Mouse (Mus musculus) Patski (cell line): Measurements from ENCODE around the gene Prss41. TPM values are rescaled to one million over a fixed set of nuclear protein-coding genes. Genes with fewer than 3 reads are reported as not detected.

ENCODE experiments used
- ATAC-seq: fragments of 100-300 bp; one replicate; pipeline ENCODE4 v1.8.0; 2021
- CTCF ChIA-PET: fragments of 350-600 bp; sonication (Branson Sonifier 250); formaldehyde crosslinking; loops from one replicate; lab custom pipeline; 2022; ENCODE audit warnings: inconsistent platforms; lab: Charles Lee
- POLR2A ChIA-PET: fragments of 350-600 bp; sonication (Branson Sonifier 250); formaldehyde crosslinking; loops from one replicate; lab custom pipeline; 2022; ENCODE audit warnings: antibody characterized with exemption, inconsistent platforms; lab: Charles Lee
- DNase-seq: peaks from one replicate; pipeline ENCODE4 v3.0.0-alpha.2; 2011; ENCODE audit warnings: low read depth, low spot score
- H3K27me3 ChIP-seq: fragments of 371-371 bp; one replicate; pipeline ENCODE4 v1.5.1; 2021
- CTCF ChIP-seq: fragments of 100-300 bp; IDR thresholded peaks from one replicate; pipeline ENCODE4 v1.5.1; 2021
- in situ Hi-C: fragments of 300-500 bp; cut with MboI; formaldehyde crosslinking; loops from 3 replicates; pipeline ENCODE4 v1.11.1; 2018; ENCODE audit warnings: low pct_unique_long_range_greater_than_20kb, mixed read lengths
- polyA plus RNA-seq: library from polyadenylated mRNA; unstranded; gene quantifications from one replicate; pipeline ENCODE4 v1.2.3, GENCODE M21; 2021

Prss41 gene
- polyA plus RNA-seq, 1 experiment from 2014 or later, result 0.35 TPM

DNA sequence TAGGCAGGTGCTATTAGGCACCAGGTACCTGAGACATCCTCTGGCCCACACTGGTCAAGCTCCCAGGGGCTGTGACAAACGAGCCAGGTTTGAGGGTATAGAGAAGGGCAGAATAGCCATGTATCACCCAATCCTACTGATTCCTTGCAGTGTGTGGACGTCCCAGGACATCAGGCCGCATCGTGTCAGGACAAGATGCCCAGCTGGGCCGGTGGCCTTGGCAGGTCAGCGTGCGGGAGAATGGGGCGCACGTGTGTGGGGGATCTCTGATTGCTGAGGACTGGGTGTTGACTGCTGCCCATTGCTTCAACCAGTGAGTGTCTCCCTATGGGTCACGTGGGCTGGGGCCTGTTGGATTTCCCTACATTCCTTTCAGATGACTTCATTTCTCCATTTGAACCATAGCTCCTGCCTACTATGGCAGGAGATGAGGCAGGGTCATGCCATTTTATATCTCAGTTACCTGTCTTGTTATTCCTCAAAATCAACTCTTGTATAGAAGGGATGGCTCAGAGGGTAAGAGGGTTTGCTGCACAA lies 10.3 kb upstream of the Prss41 start:
- no peaks in the 10 kb centered on the region for H3K27me3 ChIP-seq
- in situ Hi-C loops, result no loop called here
- ChIA-PET POLR2A (interaction anchor here (1.8 kb wide), 1 partner anchor 18 kb away, joined by 4 read pairs; the partner anchor contains the start of gene Prss33), CTCF (interaction anchor here (0.9 to 2.1 kb wide), 8 partner anchors 10 to 108 kb away, joined by 3 to 11 read pairs (median 5); partner anchors contain the start of genes Elob, Prss33 and Prss41)
- no peak for TF ChIP-seq CTCF
- no peak for DNase-seq
- ATAC-seq, result no peak

DNA sequence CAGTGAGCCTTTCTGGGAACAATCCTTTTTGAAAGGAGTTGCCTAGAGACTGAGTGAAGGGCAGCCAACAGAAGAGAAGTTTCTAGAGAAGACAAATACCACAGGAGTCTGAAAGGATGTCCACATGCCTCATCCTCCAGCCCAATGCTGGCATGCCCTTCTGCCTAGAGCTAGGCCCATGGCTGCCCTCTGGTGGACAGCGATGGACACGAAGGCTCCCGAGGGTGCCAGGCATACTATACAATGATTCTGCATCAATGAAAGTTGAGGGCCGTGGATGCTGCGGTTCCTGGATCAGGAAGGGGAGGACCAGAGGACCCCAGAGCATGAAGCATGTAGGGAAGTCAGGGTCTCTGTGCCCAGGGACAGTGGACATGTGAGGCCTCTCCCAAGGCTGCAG lies 9.3 kb upstream of the Prss41 start:
- in situ Hi-C loops, result no loop called here

DNA sequence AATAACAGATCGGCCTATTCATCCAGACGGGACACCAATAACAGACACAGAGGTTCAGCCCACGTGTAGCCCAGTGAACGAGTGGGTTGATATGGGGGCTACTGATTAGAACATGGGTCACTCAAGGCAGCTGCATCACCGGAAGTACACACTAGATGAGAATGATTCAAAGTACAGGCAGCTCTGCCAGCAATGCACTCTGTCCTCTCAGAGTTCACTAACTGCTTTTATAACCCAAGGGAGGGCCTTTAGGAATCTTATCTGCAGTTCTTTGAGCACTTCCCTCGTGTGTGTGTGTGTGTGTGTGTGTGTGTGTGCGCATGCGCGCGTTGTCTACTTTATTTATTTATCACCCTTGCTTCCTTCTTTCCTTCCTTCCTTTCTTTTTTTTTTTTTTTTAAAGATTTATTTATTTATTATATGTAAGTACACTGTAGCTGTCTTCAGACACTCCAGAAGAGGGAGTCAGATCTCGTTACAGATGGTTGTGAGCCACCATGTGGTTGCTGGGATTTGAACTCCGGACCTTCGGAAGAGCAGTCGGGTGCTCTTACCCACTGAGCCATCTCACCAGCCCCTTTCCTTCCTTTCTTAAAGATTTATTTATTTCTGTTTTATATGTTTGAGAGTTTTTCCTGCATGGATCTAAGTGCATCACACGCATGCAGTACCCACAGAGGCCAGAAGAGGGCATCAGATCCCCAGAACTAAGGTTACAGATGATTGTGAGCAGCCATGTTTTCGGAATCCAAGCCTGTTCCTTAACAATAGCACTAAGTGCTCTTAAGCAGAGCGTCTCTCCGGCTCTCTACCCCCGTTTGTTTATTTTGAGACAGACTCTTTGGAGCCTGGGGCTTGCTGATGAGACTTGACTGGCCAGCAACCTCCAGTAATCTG lies 7.1 kb upstream of the Prss41 start:
- ChIA-PET POLR2A (no interaction called here), CTCF (interaction anchor here (0.6 to 2.6 kb wide), 5 partner anchors 22 to 125 kb away, joined by 3 to 9 read pairs (median 3); partner anchors contain the start of gene Elob)
- H3K27me3 ChIP-seq, result no peaks in the 10 kb centered on the region
- TF ChIP-seq CTCF, result peak; percentile 93
- ATAC-seq (no peak), DNase-seq (no peak)
- in situ Hi-C loops, result no loop called here

More for the DNA sequence above, 9.3 kb upstream of the Prss41 start:
- DNase-seq (no peak), ATAC-seq (no peak)
- peak; percentile 64 for TF ChIP-seq CTCF
- POLR2A ChIA-PET, result interaction anchor here (1.4 to 1.8 kb wide), 2 partner anchors 17 to 23 kb away, joined by 3 to 4 read pairs; partner anchors contain the start of gene Prss33
- CTCF ChIA-PET, result interaction anchor here (0.8 to 2.1 kb wide), 10 partner anchors 12 to 107 kb away, joined by 3 to 11 read pairs (median 5); partner anchors contain the start of genes Elob and Prss33
- no peaks in the 10 kb centered on the region for H3K27me3 ChIP-seq

DNA sequence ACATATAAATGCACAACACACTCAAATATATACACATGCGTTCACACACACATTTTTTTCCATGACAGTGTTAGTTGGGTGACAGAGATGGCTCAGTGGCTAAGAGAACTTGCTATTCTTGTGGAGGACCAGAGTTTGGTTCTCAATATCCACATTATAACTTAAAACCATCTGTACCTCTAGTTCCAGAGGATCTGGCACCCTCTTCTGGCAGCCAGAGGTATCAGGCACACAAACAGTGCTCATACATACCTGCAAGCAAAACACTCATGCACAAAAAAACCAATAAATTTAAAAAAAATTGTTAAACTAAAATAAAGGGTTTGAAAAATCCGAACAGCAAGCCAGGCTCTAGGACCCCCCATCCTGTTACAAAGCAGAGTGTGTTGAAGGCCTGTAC lies 6.1 kb upstream of the Prss41 start:
- in situ Hi-C loops, result no loop called here

DNA sequence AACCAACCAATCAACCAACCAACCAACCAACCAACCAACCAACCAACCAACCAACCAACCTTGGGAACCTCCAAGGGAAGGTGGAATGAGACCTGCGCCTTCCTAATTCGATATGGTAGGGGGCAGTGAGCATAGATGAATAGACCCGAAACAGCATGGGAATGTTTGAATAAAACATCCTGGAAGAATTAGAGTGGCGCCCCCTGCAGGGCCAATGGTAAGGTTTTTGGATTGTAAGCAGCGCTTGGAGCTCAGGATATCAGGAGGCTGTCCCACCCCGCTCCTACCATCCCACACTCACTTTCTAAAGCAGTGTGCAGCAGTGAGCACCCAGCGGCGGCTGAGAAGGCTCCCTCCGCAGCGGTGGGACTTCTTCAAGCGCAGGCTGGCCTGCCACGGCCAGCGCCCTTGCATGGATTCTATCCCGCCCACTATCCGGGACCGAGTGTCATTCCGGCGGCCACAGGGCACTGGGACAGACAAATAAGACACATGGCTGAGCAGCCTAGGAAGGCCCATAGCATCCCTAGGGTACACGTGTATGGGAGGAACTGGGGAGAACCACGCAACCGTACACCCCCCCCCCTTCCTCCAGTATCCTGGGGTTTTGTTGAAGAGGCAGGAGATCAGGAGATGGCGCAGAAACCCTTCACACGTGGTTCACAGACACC lies 696 bp downstream of the Prss41 start:
- no peaks in the 10 kb centered on the region for H3K27me3 ChIP-seq
- in situ Hi-C loops, result no loop called here
- CTCF ChIA-PET, result interaction anchor here (0.9 to 2.9 kb wide), 12 partner anchors 11 to 139 kb away, joined by 3 to 23 read pairs (median 5); partner anchors contain the start of gene Elob
- DNase-seq (no peak), ATAC-seq (no peak)
- POLR2A ChIA-PET, result no interaction called here
- peak; percentile 53 for TF ChIP-seq CTCF

More for the DNA sequence above, 6.1 kb upstream of the Prss41 start:
- ChIA-PET POLR2A (no interaction called here), CTCF (interaction anchor here (1.4 to 2.6 kb wide), 2 partner anchors 20 to 25 kb away, joined by 4 to 9 read pairs; partner anchors contain the start of gene Elob)
- TF ChIP-seq CTCF, result peak; percentile 31
- no peaks in the 10 kb centered on the region for H3K27me3 ChIP-seq
- ATAC-seq (no peak), DNase-seq (no peak)

DNA sequence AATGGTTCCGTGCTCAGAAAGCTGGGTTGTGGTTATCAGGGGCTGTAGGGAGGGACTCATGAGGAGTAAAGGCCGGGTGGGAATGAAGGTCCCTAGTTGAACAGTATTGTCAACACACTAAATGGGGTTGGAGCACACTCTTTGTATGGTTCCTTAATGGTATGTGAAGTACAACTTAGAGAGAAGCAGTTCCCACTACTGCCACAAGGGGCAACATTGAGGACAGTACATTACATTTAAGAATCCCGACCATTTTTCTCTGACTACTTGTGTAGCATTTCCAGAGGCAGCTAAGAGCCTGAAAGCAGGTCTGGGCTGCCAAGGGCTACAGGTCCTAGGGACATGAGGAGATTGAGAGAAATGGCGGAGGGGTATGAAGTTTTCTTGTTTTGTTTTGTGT lies 2.8 kb downstream of the Prss41 start:
- ChIA-PET CTCF (interaction anchor here (1.2 to 1.7 kb wide), 2 partner anchors 11 to 12 kb away, joined by 3 to 5 read pairs; no protein-coding TSS in a partner anchor), POLR2A (no interaction called here)
- DNase-seq, result no peak
- peak; percentile 14 for ATAC-seq
- H3K27me3 ChIP-seq, result no peaks in the 10 kb centered on the region
- no peak for TF ChIP-seq CTCF
- in situ Hi-C loops, result no loop called here

DNA sequence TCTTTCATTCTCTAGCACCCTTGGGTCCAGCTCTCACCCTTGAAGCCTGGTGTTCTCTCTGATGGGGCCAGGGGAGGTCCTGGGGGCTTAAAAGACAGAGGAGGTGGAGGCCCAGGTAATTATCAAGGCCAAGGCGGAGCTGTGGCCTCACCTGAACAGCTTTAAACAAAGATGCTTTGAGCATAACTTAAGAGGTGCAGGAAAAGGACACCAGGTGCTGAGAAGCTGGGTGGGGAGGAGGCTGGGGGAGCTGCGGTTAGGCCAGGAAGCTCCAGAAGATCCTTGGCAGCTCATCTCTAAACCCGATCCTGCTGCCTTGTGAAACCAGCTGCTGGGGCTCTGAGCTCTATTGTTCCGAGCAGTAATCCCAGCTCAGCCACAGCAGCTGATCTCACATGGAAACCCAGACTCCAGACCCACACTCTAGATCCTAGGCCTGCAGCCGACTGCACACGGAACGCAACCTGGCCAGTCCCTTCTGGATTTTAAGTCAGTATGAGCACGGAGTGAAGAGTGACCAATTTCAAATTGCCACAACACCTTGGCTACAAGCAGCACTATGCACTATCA lies 7.9 kb downstream of the Prss41 start, which contains the start of gene Prss33:
Prss33 (minus strand) TSS at position 51 of the 570 bp plus-strand sequence.
- ChIA-PET POLR2A (interaction anchor here (1.0 kb wide), 1 partner anchor 18 kb away, joined by 4 read pairs; no protein-coding TSS in a partner anchor), CTCF (interaction anchor here (0.8 to 1.3 kb wide), 2 partner anchors 17 to 35 kb away, joined by 3 read pairs; no protein-coding TSS in a partner anchor)
- in situ Hi-C loops, result no loop called here

DNA sequence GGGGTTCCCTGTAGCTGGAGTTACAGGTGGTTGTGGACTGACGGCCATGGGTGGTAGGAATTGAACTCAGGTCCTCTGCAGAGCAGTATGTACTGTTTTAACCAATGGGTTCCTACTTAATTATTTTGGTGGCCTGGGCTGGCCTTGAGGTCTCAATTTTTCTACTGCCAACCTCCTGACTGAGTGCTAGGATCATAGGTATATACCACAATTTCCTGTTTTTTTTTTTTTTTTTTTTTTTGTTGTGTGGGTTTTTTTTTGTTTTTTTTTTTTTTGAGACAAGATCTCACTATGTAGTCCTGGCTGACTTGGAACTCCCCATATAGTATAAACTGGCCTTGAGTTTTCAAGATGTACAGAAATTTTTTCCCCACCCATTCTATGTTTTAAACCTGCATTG lies 12.8 kb downstream of the Prss41 start:
- TF ChIP-seq CTCF, result no peak
- no peaks in the 10 kb centered on the region for H3K27me3 ChIP-seq
- in situ Hi-C loops, result no loop called here
- ATAC-seq (no peak), DNase-seq (no peak)
- POLR2A ChIA-PET, result no interaction called here
- CTCF ChIA-PET, result interaction anchor here (0.9 to 2.7 kb wide), 3 partner anchors 12 to 137 kb away, joined by 3 to 23 read pairs (median 8); partner anchors contain the start of genes Prss32 and Prss41

More for the DNA sequence above, 7.9 kb downstream of the Prss41 start, which contains the start of gene Prss33:
- no peaks in the 10 kb centered on the region for H3K27me3 ChIP-seq
- DNase-seq (no peak), ATAC-seq (no peak)
- TF ChIP-seq CTCF, result no peak

DNA sequence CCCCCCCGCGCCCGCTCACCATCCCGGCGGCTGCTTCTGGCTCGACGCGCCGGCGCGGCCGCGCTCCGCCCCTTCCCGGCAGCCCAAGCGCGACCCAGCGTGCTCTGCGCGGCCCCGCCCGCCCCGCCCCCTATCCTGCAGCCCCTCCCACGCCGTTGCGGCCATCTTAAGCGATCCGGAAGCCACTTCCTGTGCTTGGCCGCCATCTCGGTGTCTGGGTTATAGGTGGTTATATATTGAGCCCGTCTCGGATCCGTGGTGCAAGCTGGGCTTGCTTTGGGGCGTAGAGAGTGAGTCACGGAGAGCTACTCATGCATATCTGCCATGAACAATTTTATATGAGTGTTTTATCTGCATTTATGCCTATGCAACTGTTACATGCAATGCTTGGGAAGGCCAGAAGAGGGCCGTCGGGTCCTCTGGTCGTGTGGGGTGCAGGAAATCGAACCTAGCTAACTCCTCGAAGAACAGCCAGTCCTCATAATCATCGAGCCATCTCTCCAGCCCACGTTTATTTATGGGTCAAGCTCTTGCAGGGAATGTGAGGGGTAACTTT lies 14.8 kb downstream of the Prss41 start, which contains the start of gene Elob:
Elob (minus strand) TSS at position 73 of the 556 bp plus-strand sequence.
- TF ChIP-seq CTCF, result no peak
- DNase-seq (peak; percentile 55), ATAC-seq (peak; percentile 76)
- in situ Hi-C loops, result no loop called here
- ChIA-PET CTCF (interaction anchor here (0.8 to 3.3 kb wide), 17 partner anchors 9 to 133 kb away, joined by 3 to 23 read pairs (median 4); partner anchors contain the start of genes Prss32 and Prss41), POLR2A (interaction anchor here (0.9 to 1.0 kb wide), 2 partner anchors 9 to 48 kb away, joined by 3 read pairs; no protein-coding TSS in a partner anchor)
- H3K27me3 ChIP-seq, result no peaks in the 10 kb centered on the region
